Mouse (Mus musculus): ENCODE data around the gene Gm4631. TPM values are rescaled to one million over a fixed set of nuclear protein-coding genes. Genes with fewer than 3 reads are reported as not detected.
"Not testable (repeated sequence)": the region's sequence is repeated elsewhere in the genome, so short reads cannot be mapped to it uniquely, and the experiment has no call there.

Gm4631 gene
- 8.8 and 9.5 TPM in 2 replicates for polyA plus RNA-seq (2015; fragmentation: Nextera tagmentation; extraction: Ambion mirVana)

DNA sequence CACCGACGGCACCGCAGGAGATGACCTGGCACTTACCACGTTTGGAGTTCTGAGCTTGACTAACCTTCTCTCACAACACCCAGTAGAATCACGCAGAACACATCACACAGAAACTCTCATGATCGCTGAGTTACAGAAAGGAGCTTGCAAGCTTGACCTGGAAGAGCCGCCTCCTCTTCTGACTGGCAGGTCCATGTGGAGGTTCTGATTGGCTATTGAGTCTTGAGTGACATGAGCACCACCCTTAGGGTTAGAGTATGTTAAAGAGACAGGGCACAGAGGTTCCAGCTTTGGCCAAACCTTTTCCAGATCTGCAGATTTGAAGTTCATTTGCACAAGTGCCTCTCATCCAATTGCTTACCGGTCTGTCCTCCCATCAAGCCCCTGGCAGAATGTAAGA is at the start of gene Gm4631:
Gene Gm4631 (minus strand): TSS at position 101 of the 400 bp plus-strand sequence.
- H3K4me1 ChIP-seq; H3K9ac ChIP-seq; H3K27me3 ChIP-seq (replicated peaks); H3K36me3 ChIP-seq; H3K27ac ChIP-seq (replicated peaks); ATAC-seq (ENCODE audit: extremely low read depth, insufficient number of reproducible peaks, low FRiP score, low TSS enrichment); H3K4me3 ChIP-seq; H3K4me2 ChIP-seq; H3K9me3 ChIP-seq: not testable (repeated sequence)
- no CpG with 5 or more reads among the region's 8 CpGs for WGBS

GRCm38 (mm10) chr2:175372136-175372535 is 34.1 kb upstream of the Gm4631 start, which contains the start of gene Zfp968:
Zfp968 (plus strand) TSS chr2:175372436.
- WGBS, result no CpG with 5 or more reads among the region's 6 CpGs
- not testable (repeated sequence) for H3K27me3 ChIP-seq (replicated peaks); H3K9ac ChIP-seq

DNA sequence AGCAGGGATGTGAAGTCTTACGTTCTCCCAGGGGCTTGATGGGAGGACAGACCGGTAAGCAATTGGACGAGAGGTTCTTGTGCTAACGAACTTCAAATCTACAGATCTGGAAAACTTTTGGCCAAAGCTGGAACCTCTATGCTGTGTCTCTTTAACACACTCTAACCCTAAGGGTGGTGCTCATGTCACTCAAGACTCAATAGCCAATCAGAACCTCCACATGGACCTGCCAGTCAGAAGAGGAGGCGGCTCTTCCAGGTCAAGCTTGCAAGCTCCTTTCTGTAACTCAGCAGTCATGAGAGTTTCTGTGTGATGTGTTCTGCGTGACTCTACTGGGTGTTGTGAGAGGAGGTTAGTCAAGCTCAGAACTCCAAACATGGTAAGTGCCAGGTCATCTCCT is 63.2 kb downstream of the Gm4631 start, which contains the start of gene Gm14440:
Gene Gm14440 (plus strand): TSS at position 301 of the 400 bp plus-strand sequence.
- not testable (repeated sequence) for ATAC-seq (ENCODE audit: extremely low read depth, insufficient number of reproducible peaks, low FRiP score, low TSS enrichment); H3K4me3 ChIP-seq; H3K9me3 ChIP-seq; H3K9ac ChIP-seq; H3K4me1 ChIP-seq; H3K36me3 ChIP-seq; H3K27me3 ChIP-seq (replicated peaks); H3K27ac ChIP-seq (replicated peaks); H3K4me2 ChIP-seq
- WGBS, result no CpG with 5 or more reads among the region's 6 CpGs

More at GRCm38 (mm10) chr2:175372136-175372535, 34.1 kb upstream of the Gm4631 start, which contains the start of gene Zfp968:
- H3K27ac ChIP-seq (replicated peaks); H3K36me3 ChIP-seq; ATAC-seq (ENCODE audit: extremely low read depth, insufficient number of reproducible peaks, low FRiP score, low TSS enrichment); H3K9me3 ChIP-seq; H3K4me2 ChIP-seq; H3K4me3 ChIP-seq; H3K4me1 ChIP-seq: not testable (repeated sequence)

Other genes starting within 250 kb of the Gm4631 start
- gene Gm14399, start 196.2 kb downstream of the Gm4631 start, polyA plus RNA-seq (2015; fragmentation: Nextera tagmentation; extraction: Ambion mirVana), result 3.9 and 7.2 TPM in 2 replicates
- gene Gm14443, start 162.3 kb downstream of the Gm4631 start, polyA plus RNA-seq (2015; fragmentation: Nextera tagmentation; extraction: Ambion mirVana), result 0.37 and 0.53 TPM in 2 replicates
- 3.8 and 4.0 TPM in 2 replicates for gene Gm14391, start 131.3 kb downstream of the Gm4631 start, polyA plus RNA-seq (2015; fragmentation: Nextera tagmentation; extraction: Ambion mirVana)
- gene Gm14440, start 63.1 kb downstream of the Gm4631 start, polyA plus RNA-seq (2015; fragmentation: Nextera tagmentation; extraction: Ambion mirVana), result not detected in 2 replicates
- 4.0 and 5.2 TPM in 2 replicates for gene Zfp968, start 34.2 kb upstream of the Gm4631 start, polyA plus RNA-seq (2015; fragmentation: Nextera tagmentation; extraction: Ambion mirVana)
- 5.2 and 7.6 TPM in 2 replicates for gene Gm4724, start 97.6 kb upstream of the Gm4631 start, polyA plus RNA-seq (2015; fragmentation: Nextera tagmentation; extraction: Ambion mirVana)
- 0.61 and 8.3 TPM in 2 replicates for gene Zfp965, start 131.8 kb upstream of the Gm4631 start, polyA plus RNA-seq (2015; fragmentation: Nextera tagmentation; extraction: Ambion mirVana)